ENCODE assay signal across 8 mouse cellular contexts in genomic region chr5:97126005-97126404, GRCm38 (mm10). TPM values are rescaled to one million over a fixed set of nuclear protein-coding genes. Genes with fewer than 3 reads are reported as not detected.
DNase-seq lines count a peak whose midpoint lies in the region; ATAC-seq and TF ChIP-seq lines count a peak whose summit lies in the region.

No protein-coding gene starts in this region.

- H3K27ac ChIP-seq in hindbrain, embryonic 14.5 days = no peak overlapping the region
- H3K27ac ChIP-seq in liver, embryonic 14.5 days = no peak overlapping the region
- no peak overlapping the region for H3K27ac ChIP-seq in neural tube, embryonic 12.5 days

- in situ Hi-C loops in Patski (cut with MboI; ENCODE audit: low pct_unique_long_range_greater_than_20kb) = loop anchor here (25.0 kb wide), 2 partner anchors 461 to 936 kb away; no protein-coding TSS in a partner anchor

- H3K9me3 ChIP-seq in hindbrain, embryonic 14.5 days (ENCODE audit: control insufficient read depth, low read length) = no peaks in the 10 kb centered on the region
- no peaks in the 10 kb centered on the region for H3K9me3 ChIP-seq in liver, embryonic 14.5 days (ENCODE audit: control insufficient read depth, low read length)
- H3K9me3 ChIP-seq in neural tube, embryonic 12.5 days = no peaks in the 10 kb centered on the region

- WGBS in hindbrain, embryonic 14.5 days = 16% methylated on average over 4 of the region's 4 CpGs
- 27% methylated on average over 4 of the region's 4 CpGs for WGBS in liver, embryonic 14.5 days (ENCODE audit: insufficient replicate concordance)
- 19% methylated on average over 4 of the region's 4 CpGs for WGBS in neural tube, embryonic 12.5 days

- POLR2A ChIA-PET in Patski (lab: Charles Lee) = no interaction called here

- H3K4me1 ChIP-seq in hindbrain, embryonic 14.5 days (replicated peaks; ENCODE audit: control insufficient read depth, insufficient read depth, low read length) = no peaks in the 10 kb centered on the region
- H3K4me1 ChIP-seq in liver, embryonic 14.5 days (replicated peaks; ENCODE audit: control insufficient read depth in 2 of 2, insufficient read depth in 2 of 2, low read length in 1 of 2) = no peaks in the 10 kb centered on the region
- H3K4me1 ChIP-seq in neural tube, embryonic 12.5 days = no peaks in the 10 kb centered on the region

- no peak overlapping the region for H3K4me2 ChIP-seq in hindbrain, embryonic 14.5 days (replicated peaks)
- H3K4me2 ChIP-seq in liver, embryonic 14.5 days (ENCODE audit: low read depth) = no peak overlapping the region
- no peak overlapping the region for H3K4me2 ChIP-seq in neural tube, embryonic 12.5 days (replicated peaks)

- peak; percentile 22 to 52 for DNase-seq in left cerebral cortex, adult 18-20 months (ENCODE audit: low spot score in 2 of 2)
- DNase-seq in left cerebral cortex, adult 11 months (ENCODE audit: low spot score) = no peak
- DNase-seq in Patski (ENCODE audit: low read depth, low spot score) = no peak
- DNase-seq in hindbrain, embryonic 14.5 days (ENCODE audit: low spot score) = peak; percentile 85
- DNase-seq in liver, embryonic 14.5 days (ENCODE audit: low read depth in 3 of 3, low spot score in 3 of 3) = peak in 1 of 3 experiments; percentile 12

- peak; percentile 56 for ATAC-seq in Patski
- ATAC-seq in common myeloid progenitor, adult 5-6 weeks (replicated peaks; ENCODE audit: low read depth, poor library complexity, severe bottlenecking) = peak; percentile 76
- ATAC-seq in hindbrain, embryonic 14.5 days (ENCODE audit: low FRiP score) = peak; percentile 74; the same call in 1 of the 2 replicates
- ATAC-seq in liver, embryonic 14.5 days (ENCODE audit: insufficient read depth) = no peak
- ATAC-seq in neural tube, embryonic 12.5 days (ENCODE audit: low FRiP score, low read depth) = peak; percentile 77; the same call in 1 of the 2 replicates
- ATAC-seq in erythroid progenitor cell, adult 5-6 weeks (replicated peaks; ENCODE audit: low FRiP score, poor library complexity, severe bottlenecking) = no peak

- CTCF ChIA-PET in Patski (lab: Charles Lee) = interaction anchor here (0.7 to 2.7 kb wide), 18 partner anchors 11 to 1205 kb away, joined by 3 to 20 read pairs (median 4); partner anchors contain the start of genes Paqr3 and Prdm8

- no peak for TF ChIP-seq EP300 in liver, embryonic 14.5 days (IDR thresholded peaks at IDR 0.05; ENCODE audit: low read depth)

- no peak overlapping the region for H3K4me3 ChIP-seq in hindbrain, embryonic 14.5 days (replicated peaks; ENCODE audit: low read length)
- H3K4me3 ChIP-seq in liver, embryonic 14.5 days (ENCODE audit: insufficient read depth in 1 of 2, low read depth in 2 of 2, low read length in 2 of 2) = no peak overlapping the region
- H3K4me3 ChIP-seq in neural tube, embryonic 12.5 days = no peak overlapping the region

- no peak overlapping the region for H3K9ac ChIP-seq in hindbrain, embryonic 14.5 days
- H3K9ac ChIP-seq in liver, embryonic 14.5 days (replicated peaks) = no peak overlapping the region
- H3K9ac ChIP-seq in neural tube, embryonic 12.5 days = no peak overlapping the region

- H3K36me3 ChIP-seq in hindbrain, embryonic 14.5 days (replicated peaks; ENCODE audit: control insufficient read depth, insufficient read depth) = no peaks in the 10 kb centered on the region
- no peaks in the 10 kb centered on the region for H3K36me3 ChIP-seq in liver, embryonic 14.5 days (replicated peaks; ENCODE audit: control insufficient read depth, insufficient read depth, low read depth)
- no peaks in the 10 kb centered on the region for H3K36me3 ChIP-seq in neural tube, embryonic 12.5 days

- TF ChIP-seq CTCF in Patski (IDR thresholded peaks at IDR 0.05) = peak; percentile 86
- peak; percentile 64 for TF ChIP-seq CTCF in liver, embryonic 14.5 days (IDR thresholded peaks at IDR 0.05; ENCODE audit: low read depth)

- H3K27me3 ChIP-seq in Patski = peaks cover 21% of the 10 kb centered on the region
- H3K27me3 ChIP-seq in hindbrain, embryonic 14.5 days (ENCODE audit: control insufficient read depth, insufficient read depth, low read length) = peaks cover 11% of the 10 kb centered on the region; the same call in 1 of the 2 replicates
- H3K27me3 ChIP-seq in liver, embryonic 14.5 days (ENCODE audit: control insufficient read depth, insufficient read depth, low read length) = no peaks in the 10 kb centered on the region
- no peaks in the 10 kb centered on the region for H3K27me3 ChIP-seq in neural tube, embryonic 12.5 days (replicated peaks)

RNA-seq across cellular contexts. Expression of gene Paqr3, which starts 14.6 kb away (rescaled TPM):
- total RNA-seq in left cerebral cortex, adult 18-20 months (2021) = 10 to 100 TPM; 21.0 to 25.0 TPM
- 8.0 TPM for polyA plus RNA-seq in Patski (2021)
- total RNA-seq in common myeloid progenitor, adult 5-6 weeks (2017) = 2.9 and 3.9 TPM in 2 replicates
- 22.7 and 24.0 TPM in 2 replicates for polyA plus RNA-seq in hindbrain, embryonic 14.5 days (2014; fragmentation: Nextera tagmentation; extraction: Ambion mirVana)
- polyA plus RNA-seq in liver, embryonic 14.5 days (2012; rRNA removed) = 0.59 and 0.86 TPM in 2 replicates
- 0.49 and 0.77 TPM in 2 replicates for polyA plus RNA-seq in liver, embryonic 14.5 days (2014; fragmentation: Nextera tagmentation; extraction: Ambion mirVana)
- polyA plus RNA-seq in neural tube, embryonic 12.5 days (2016; fragmentation: Nextera tagmentation; extraction: Ambion mirVana) = 20.7 and 21.0 TPM in 2 replicates
- total RNA-seq in erythroid progenitor cell, adult 5-6 weeks (2015; ENCODE audit: low replicate concordance) = not detected in 2 replicates
- 3.5 TPM in 1 of 2 replicates, not detected in the other for total RNA-seq in erythroid progenitor cell, adult 5-6 weeks (2017; ENCODE audit: low replicate concordance)

Comparison
In these comparisons a context has a peak if more than half of its experiments do, and no peak if none do; other contexts are left out.
1. DNase-seq: peak in left cerebral cortex, adult 18-20 months (2 of 2) and hindbrain, embryonic 14.5 days (single experiment); none in left cerebral cortex, adult 11 months (single experiment) and Patski (single experiment).
2. ATAC-seq: peak in Patski (single experiment), common myeloid progenitor, adult 5-6 weeks (single experiment), hindbrain, embryonic 14.5 days (single experiment) and neural tube, embryonic 12.5 days (single experiment); none in liver, embryonic 14.5 days (single experiment) and erythroid progenitor cell, adult 5-6 weeks (single experiment).